Mouse (Mus musculus) C2C12 (cell line): ENCODE data around the gene Auh. TPM values are rescaled to one million over a fixed set of nuclear protein-coding genes. Genes with fewer than 3 reads are reported as not detected.

Experiments used
- H3K27me3 ChIP-seq: one replicate; pipeline ENCODE4 v1.6.1; 2011; ENCODE audit not compliant: control insufficient read depth, insufficient read depth, insufficient read length
- H3K36me3 ChIP-seq: one replicate; pipeline ENCODE4 v1.6.1; 2011; ENCODE audit not compliant: control insufficient read depth, insufficient read depth
- H3K4me3 ChIP-seq: one replicate; pipeline ENCODE4 v1.5.1; 2011; ENCODE audit warnings: mild to moderate bottlenecking, control low read depth; ENCODE audit not compliant: poor library complexity, insufficient read depth, severe bottlenecking
- H3K79me2 ChIP-seq: one replicate; pipeline ENCODE4 v1.6.1; 2011; ENCODE audit not compliant: control insufficient read depth, insufficient read depth
- H3K79me3 ChIP-seq: one replicate; pipeline ENCODE4 v1.6.1; 2011; ENCODE audit warnings: low read depth, control low read depth
- H3ac ChIP-seq: one replicate; pipeline ENCODE3; 2011; ENCODE audit warnings: low read depth; ENCODE audit not compliant: control insufficient read depth, insufficient read length
- CEBPB ChIP-seq: IDR thresholded peaks from one replicate; pipeline ENCODE4 v1.6.1; 2011; ENCODE audit warnings: low read depth, mild to moderate bottlenecking, control low read depth, moderate library complexity
- CTCF ChIP-seq: IDR thresholded peaks from one replicate; pipeline ENCODE4 v1.5.1; 2011; ENCODE audit not compliant: control insufficient read depth, insufficient read depth, insufficient read length
- FOSL1 ChIP-seq: IDR thresholded peaks from one replicate; pipeline ENCODE4 v1.8.0; 2011; ENCODE audit warnings: mild to moderate bottlenecking, low read length; ENCODE audit not compliant: poor library complexity, insufficient read depth, severe bottlenecking
- MAX ChIP-seq: IDR thresholded peaks from one replicate; pipeline ENCODE4 v1.6.1; 2011; ENCODE audit warnings: mild to moderate bottlenecking, control low read depth
- MYOD1 ChIP-seq: IDR thresholded peaks from one replicate; pipeline ENCODE4 v1.6.1; 2011; ENCODE audit warnings: low read depth; ENCODE audit not compliant: control insufficient read depth, insufficient read length
- MYOG ChIP-seq: IDR thresholded peaks from one replicate; pipeline ENCODE4 v1.6.1; 2011; ENCODE audit not compliant: control insufficient read depth, insufficient read length; ENCODE audit errors: extremely low read depth
- USF1 ChIP-seq: IDR thresholded peaks from one replicate; pipeline ENCODE4 v1.6.1; 2011; ENCODE audit warnings: low read depth, mild to moderate bottlenecking, control low read depth, moderate library complexity
- polyA plus RNA-seq: library from polyadenylated mRNA; unstranded; fragments of >200 nt; fragmentation: generic; extraction: Trizol; gene quantifications from one replicate; pipeline ENCODE4 v1.2.1, GENCODE M21; 2012; ENCODE audit warnings: missing spikeins

Auh gene
- polyA plus RNA-seq, 1 experiment: 14.0 TPM

DNA sequence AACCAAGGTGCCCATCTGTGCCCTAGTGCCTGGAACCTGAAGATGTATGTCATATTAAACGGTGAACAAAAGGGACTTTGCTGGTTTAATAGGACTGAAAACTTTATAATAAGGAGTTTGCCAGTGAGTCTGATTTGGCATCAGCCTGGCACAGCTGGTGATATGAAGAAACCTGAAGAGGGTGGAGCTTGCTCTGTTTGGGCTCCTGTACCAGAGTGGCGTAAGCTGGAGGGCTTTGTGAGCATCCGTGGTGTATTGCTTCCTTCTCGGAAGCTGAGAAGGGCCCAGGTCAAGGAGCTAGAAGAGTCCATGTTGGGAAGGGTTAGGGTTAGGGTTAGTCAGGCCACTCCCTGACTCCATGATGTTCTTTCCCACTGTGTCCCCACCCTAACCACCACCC, 135.2 kb downstream of the Auh start:
- Histone ChIP-seq H3K79me3 (no peaks in the 10 kb centered on the region), H3K4me3 (no peak overlapping the region), H3K79me2 (no peaks in the 10 kb centered on the region), H3ac (no peak overlapping the region), H3K36me3 (no peaks in the 10 kb centered on the region), H3K27me3 (no peaks in the 10 kb centered on the region)
- TF ChIP-seq USF1: no peak
- TF ChIP-seq MYOG: no peak
- no peak for TF ChIP-seq FOSL1
- no peak for TF ChIP-seq CEBPB
- no peak for TF ChIP-seq MYOD1
- TF ChIP-seq CTCF: no peak
- no peak for TF ChIP-seq MAX

DNA sequence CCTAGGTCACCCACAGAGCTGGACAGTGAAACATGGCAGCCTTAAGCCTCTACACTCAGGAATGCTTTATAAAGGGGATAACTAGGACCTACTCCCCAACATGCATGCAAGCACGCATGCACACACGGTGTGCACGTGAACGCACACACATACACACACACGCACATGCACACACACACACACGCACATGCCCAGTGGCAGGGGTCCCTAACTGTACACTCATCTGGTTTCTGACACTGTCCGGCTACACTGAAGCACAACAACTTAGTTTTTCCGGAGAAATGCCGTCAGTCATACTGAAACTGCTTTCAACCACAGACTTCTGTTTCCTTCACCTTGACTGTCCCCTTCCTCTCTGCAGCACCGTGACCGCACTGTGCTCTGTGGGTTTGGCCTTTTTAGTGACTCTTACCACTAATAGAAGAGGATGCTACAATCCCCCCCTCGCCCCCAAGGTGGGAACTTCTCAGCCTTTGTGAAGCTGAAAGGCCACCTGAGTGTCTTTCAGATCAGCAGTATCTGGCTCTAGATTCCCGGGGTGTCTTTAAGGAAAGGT, 136.0 kb downstream of the Auh start:
- TF ChIP-seq CTCF: no peak
- no peak for TF ChIP-seq FOSL1
- no peak for TF ChIP-seq MYOG
- TF ChIP-seq MAX: no peak
- TF ChIP-seq MYOD1: no peak
- TF ChIP-seq CEBPB: no peak
- TF ChIP-seq USF1: no peak
- H3K79me3 ChIP-seq: no peaks in the 10 kb centered on the region
- no peaks in the 10 kb centered on the region for H3K79me2 ChIP-seq
- H3K27me3 ChIP-seq: no peaks in the 10 kb centered on the region
- H3K36me3 ChIP-seq: no peaks in the 10 kb centered on the region
- H3K4me3 ChIP-seq: no peak overlapping the region
- H3ac ChIP-seq: no peak overlapping the region

DNA sequence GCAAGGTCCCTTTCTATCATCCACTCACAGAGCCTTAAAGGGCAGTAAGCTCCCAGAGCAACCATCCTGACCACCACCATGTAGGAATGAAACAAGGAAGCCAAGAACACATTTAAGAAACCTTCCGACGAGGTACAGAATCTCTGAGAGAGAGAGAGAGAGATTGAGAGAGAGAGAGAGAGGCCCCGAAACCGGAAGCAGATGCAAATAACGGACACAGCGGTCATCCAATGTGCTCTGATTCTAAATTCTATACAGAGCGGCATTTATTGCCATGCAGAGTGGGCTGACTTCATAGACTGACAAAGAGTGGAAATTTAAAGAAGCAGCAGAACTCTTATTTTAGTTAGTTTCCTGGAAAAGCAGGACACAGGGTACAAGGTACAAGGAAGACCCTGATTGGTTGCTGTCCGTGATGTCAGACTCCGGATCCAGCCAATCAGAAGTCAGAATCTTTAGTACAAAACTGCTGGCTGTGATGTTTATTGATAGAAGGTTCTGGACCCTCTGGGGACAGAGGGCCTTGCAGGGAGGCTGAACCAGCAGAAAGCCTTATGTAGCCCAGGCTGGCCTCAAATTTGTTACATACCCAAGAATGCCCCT, 137.1 kb downstream of the Auh start:
- Histone ChIP-seq H3ac (no peak overlapping the region), H3K79me2 (no peaks in the 10 kb centered on the region), H3K36me3 (no peaks in the 10 kb centered on the region), H3K4me3 (no peak overlapping the region), H3K27me3 (no peaks in the 10 kb centered on the region), H3K79me3 (no peaks in the 10 kb centered on the region)
- no peak for TF ChIP-seq CTCF
- TF ChIP-seq MAX: no peak
- no peak for TF ChIP-seq MYOG
- TF ChIP-seq CEBPB: no peak
- no peak for TF ChIP-seq MYOD1
- no peak for TF ChIP-seq FOSL1
- TF ChIP-seq USF1: no peak

DNA sequence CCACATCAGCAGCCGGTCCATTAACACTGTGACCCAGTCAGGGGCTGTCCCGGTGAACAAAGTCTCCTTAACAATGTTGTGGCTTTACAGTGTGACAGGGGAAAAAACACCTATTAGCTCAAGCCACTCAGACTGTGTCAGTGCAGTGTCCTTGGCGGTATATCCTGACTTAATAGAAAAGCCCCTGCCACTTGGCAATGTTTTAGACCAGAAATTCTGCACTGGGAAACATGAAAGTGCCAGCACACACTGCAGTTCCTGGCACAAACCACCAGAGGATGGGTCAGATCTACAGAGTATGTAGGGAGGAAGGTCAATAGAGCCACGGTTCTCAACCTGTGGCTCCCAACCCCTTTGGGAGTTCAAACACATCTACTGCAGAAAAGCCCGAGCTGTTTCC, 138.6 kb downstream of the Auh start:
- TF ChIP-seq MYOD1 (no peak), CTCF (no peak), FOSL1 (no peak), MAX (no peak), USF1 (no peak), MYOG (no peak), CEBPB (no peak)
- no peak overlapping the region for H3K4me3 ChIP-seq
- H3K79me2 ChIP-seq: no peaks in the 10 kb centered on the region

More for the DNA sequence above, 138.6 kb downstream of the Auh start:
- Histone ChIP-seq H3K36me3 (no peaks in the 10 kb centered on the region), H3ac (no peak overlapping the region), H3K27me3 (no peaks in the 10 kb centered on the region), H3K79me3 (no peaks in the 10 kb centered on the region)

Other genes with a start within 250 kb of the Auh start
- gene Nfil3, start 51.4 kb upstream of the Auh start, polyA plus RNA-seq: 18.8 TPM